ENCODE assay signal across 11 mouse cellular contexts in genomic region chr4:94437717-94438435, GRCm38 (mm10).
DNase-seq lines count a peak whose midpoint lies in the region; ATAC-seq and TF ChIP-seq lines count a peak whose summit lies in the region.
"Had no signal": no experiment of that assay in that cellular context is flagged by ENCODE, and none has a peak within 500 bp of the region (broad histone marks: within the 10 kb centered on the region; RNA-seq: fewer than 3 reads in every experiment).

No protein-coding gene starts in this region.

- intact Hi-C loops in left cerebral cortex, postnatal 25 days (cut with DNase I), result no loop called here

- H3K27me3 ChIP-seq in forebrain, postnatal 0 days (ENCODE audit: insufficient read depth, low read length), result no peaks in the 10 kb centered on the region
- no peaks in the 10 kb centered on the region for H3K27me3 ChIP-seq in kidney, embryonic 16.5 days (ENCODE audit: insufficient read depth, low read length)
- H3K27me3 ChIP-seq: forebrain, embryonic 15.5 days; hindbrain, embryonic 15.5 days; midbrain, embryonic 12.5 days had no signal

- H3K4me3 ChIP-seq in forebrain, postnatal 0 days (ENCODE audit: low read depth, low read length), result no peak overlapping the region
- H3K4me3 ChIP-seq in kidney, embryonic 16.5 days (ENCODE audit: low read length), result no peak overlapping the region
- H3K4me3 ChIP-seq: forebrain, embryonic 15.5 days; hindbrain, embryonic 15.5 days; midbrain, embryonic 12.5 days had no signal

- no peak overlapping the region for H3K27ac ChIP-seq in forebrain, postnatal 0 days (ENCODE audit: low read depth, low read length)
- H3K27ac ChIP-seq in kidney, embryonic 16.5 days (ENCODE audit: low read length), result no peak overlapping the region
- H3K27ac ChIP-seq: forebrain, embryonic 15.5 days; hindbrain, embryonic 15.5 days; midbrain, embryonic 12.5 days had no signal

- DNase-seq in adrenal gland, postnatal 14 days, result peak; percentile 6
- no peak for DNase-seq in adrenal gland, adult 2 months
- peak; percentile 9 to 10 for DNase-seq in layer of hippocampus, adult 18-20 months (ENCODE audit: low spot score in 2 of 2)
- DNase-seq in layer of hippocampus, adult 9-10 months (ENCODE audit: low spot score), result no peak
- DNase-seq in 3T3-L1 (ENCODE audit: low read depth, low spot score), result peak; percentile 2
- DNase-seq in left cerebral cortex, postnatal 25 days (ENCODE audit: low spot score in 2 of 2), result peak; percentile 9 to 19
- no peak for DNase-seq in forebrain, postnatal 0 days

- ATAC-seq in forebrain, postnatal 0 days, result no peak
- no peak for ATAC-seq in kidney, embryonic 16.5 days (ENCODE audit: low FRiP score, low TSS enrichment)
- ATAC-seq: forebrain, embryonic 15.5 days had no signal

- H3K4me1 ChIP-seq in forebrain, postnatal 0 days (ENCODE audit: insufficient read depth), result no peaks in the 10 kb centered on the region
- no peaks in the 10 kb centered on the region for H3K4me1 ChIP-seq in kidney, embryonic 16.5 days (ENCODE audit: insufficient read depth, low read length)
- H3K4me1 ChIP-seq: forebrain, embryonic 15.5 days; hindbrain, embryonic 15.5 days; midbrain, embryonic 12.5 days had no signal

- no peaks in the 10 kb centered on the region for H3K9me3 ChIP-seq in forebrain, postnatal 0 days (ENCODE audit: low read length)
- H3K9me3 ChIP-seq in kidney, embryonic 16.5 days (ENCODE audit: low read length), result no peaks in the 10 kb centered on the region
- H3K9me3 ChIP-seq: forebrain, embryonic 15.5 days; hindbrain, embryonic 15.5 days; midbrain, embryonic 12.5 days had no signal

- no peak overlapping the region for H3K4me2 ChIP-seq in forebrain, postnatal 0 days (ENCODE audit: low read depth)
- H3K4me2 ChIP-seq in kidney, embryonic 16.5 days (replicated peaks; ENCODE audit: low read depth, low read length), result no peak overlapping the region
- H3K4me2 ChIP-seq: forebrain, embryonic 15.5 days; hindbrain, embryonic 15.5 days; midbrain, embryonic 12.5 days had no signal

- H3K9ac ChIP-seq in forebrain, postnatal 0 days, result no peak overlapping the region
- H3K9ac ChIP-seq in kidney, embryonic 16.5 days (replicated peaks; ENCODE audit: low read length), result no peak overlapping the region
- H3K9ac ChIP-seq: forebrain, embryonic 15.5 days; hindbrain, embryonic 15.5 days; midbrain, embryonic 12.5 days had no signal

- TF ChIP-seq CTCF in forebrain, postnatal 0 days (IDR thresholded peaks at IDR 0.05; ENCODE audit: low read depth), result no peak

- WGBS in forebrain, postnatal 0 days, result 76% methylated on average over 10 of the region's 10 CpGs
- 75% methylated on average over 10 of the region's 10 CpGs for WGBS in kidney, embryonic 16.5 days

- no peaks in the 10 kb centered on the region for H3K36me3 ChIP-seq in forebrain, postnatal 0 days (ENCODE audit: insufficient read depth)
- H3K36me3 ChIP-seq in kidney, embryonic 16.5 days (ENCODE audit: insufficient read depth, low read length), result no peaks in the 10 kb centered on the region
- H3K36me3 ChIP-seq: forebrain, embryonic 15.5 days; hindbrain, embryonic 15.5 days; midbrain, embryonic 12.5 days had no signal

Comparison
In these comparisons a context has a peak if more than half of its experiments do, and no peak if none do; other contexts are left out.
1. DNase-seq: peak in adrenal gland, postnatal 14 days (single experiment), layer of hippocampus, adult 18-20 months (2 of 2), 3T3-L1 (single experiment) and left cerebral cortex, postnatal 25 days (2 of 2); none in adrenal gland, adult 2 months (single experiment), layer of hippocampus, adult 9-10 months (single experiment) and forebrain, postnatal 0 days (single experiment).